Mouse (Mus musculus) hindbrain, embryonic 16.5 days (tissue): ENCODE measurements around the gene Patj. TPM values are rescaled to one million over a fixed set of nuclear protein-coding genes. Genes with fewer than 3 reads are reported as not detected.
A peak's percentile ranks its signal among the peaks of the same experiment; 100 is the strongest.

Source experiments
- ATAC-seq: fragments of 200-750 bp; cut with Nextera tagmentation; 2 replicates; pipeline ENCODE4 v1.8.0; 2017; ENCODE audit warnings: moderate TSS enrichment, moderate library complexity
- H3K27ac ChIP-seq: fragments of 300-500 bp; sonication (generic); 2 replicates; pipeline ENCODE4 v1.5.1; 2014; ENCODE audit warnings: low read depth, mild to moderate bottlenecking, control low read depth, low read length, moderate library complexity
- H3K27me3 ChIP-seq: fragments of 300-500 bp; sonication (generic); replicated peaks from 2 replicates; pipeline ENCODE4 v1.6.1; 2014; ENCODE audit warnings: low read length; ENCODE audit not compliant: control insufficient read depth, insufficient read depth
- H3K36me3 ChIP-seq: fragments of 300-500 bp; sonication (generic); 2 replicates; pipeline ENCODE4 v1.6.1; 2014; ENCODE audit warnings: mild to moderate bottlenecking, low read length, moderate library complexity, mixed read lengths; ENCODE audit not compliant: control insufficient read depth, insufficient read depth
- H3K4me1 ChIP-seq: fragments of 300-500 bp; sonication (generic); 2 replicates; pipeline ENCODE4 v1.6.1; 2014; ENCODE audit warnings: low read depth, low read length; ENCODE audit not compliant: control insufficient read depth, insufficient read depth
- H3K4me2 ChIP-seq: fragments of 300-500 bp; sonication (generic); 2 replicates; pipeline ENCODE4 v1.6.1; 2014; ENCODE audit warnings: mild to moderate bottlenecking, low read length, control low read depth, moderate library complexity
- H3K4me3 ChIP-seq: fragments of 300-500 bp; sonication (generic); 2 replicates; pipeline ENCODE4 v1.5.1; 2014; ENCODE audit warnings: mild to moderate bottlenecking, low read length, control low read depth, moderate library complexity
- H3K9ac ChIP-seq: fragments of 300-500 bp; sonication (generic); 2 replicates; pipeline ENCODE4 v1.6.1; 2014; ENCODE audit warnings: low read depth, mild to moderate bottlenecking, control low read depth, low read length, moderate library complexity
- H3K9me3 ChIP-seq: fragments of 300-500 bp; sonication (generic); 2 replicates; pipeline ENCODE4 v1.6.1; 2014; ENCODE audit warnings: mild to moderate bottlenecking, low read length, moderate library complexity; ENCODE audit not compliant: control insufficient read depth
- WGBS: fragments of 180-500 bp; shearing (Covaris S2); extraction: QIAGEN DNeasy Blood & Tissue Kit; methylation state at CpG from one replicate; pipeline ENCODE4 v1.1.7; 2014; 5-methylcytosine and 5-hydroxymethylcytosine counted together
- polyA plus RNA-seq: library from polyadenylated mRNA; unstranded; fragments of >200 nt; fragmentation: Nextera tagmentation; extraction: Ambion mirVana; gene quantifications from 2 replicates; pipeline ENCODE4 v1.2.1, GENCODE M21; 2015

Gene Patj
- polyA plus RNA-seq, 1 experiment from 2014 or later: 8.7 TPM

DNA sequence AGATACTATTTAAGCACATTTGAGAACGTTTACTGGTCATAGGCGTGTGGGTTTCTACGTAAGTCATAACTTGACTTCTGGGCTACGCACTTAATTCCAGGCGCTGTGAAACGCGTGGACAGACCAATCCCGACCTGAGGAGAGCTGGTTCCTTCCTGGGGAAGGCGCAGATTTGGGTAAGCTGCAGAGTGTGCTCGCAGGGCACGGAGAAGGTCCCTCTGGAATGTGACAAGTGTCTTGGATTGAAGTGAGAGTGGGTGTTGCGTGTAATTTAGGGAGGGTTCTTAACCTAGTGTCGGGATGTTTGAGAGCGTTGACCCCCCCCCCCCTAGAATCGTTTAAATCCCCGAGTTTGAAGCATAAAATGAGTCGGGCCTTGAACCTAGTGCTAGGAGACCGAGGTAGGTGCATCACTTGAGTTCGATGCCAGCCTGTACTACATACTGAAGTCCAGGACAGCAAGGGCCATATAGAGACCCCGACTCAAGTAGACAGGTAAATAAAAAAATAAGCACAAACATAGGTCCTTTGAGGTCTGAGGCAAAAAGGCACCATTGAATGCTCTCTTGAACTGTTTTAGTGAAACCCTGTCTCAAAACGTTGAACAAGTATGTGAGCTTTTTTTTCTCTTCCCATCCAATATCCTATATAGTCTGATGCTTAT is 331.8 kb downstream of the Patj start:
- ATAC-seq: no peak
- WGBS: 4% methylated on average over 21 of the region's 21 CpGs
- H3K9me3 ChIP-seq: no peaks in the 10 kb centered on the region
- H3K36me3 ChIP-seq: no peaks in the 10 kb centered on the region
- peaks cover 10% of the 10 kb centered on the region for H3K27me3 ChIP-seq
- peaks cover 9% of the 10 kb centered on the region for H3K4me1 ChIP-seq
- H3K4me3 ChIP-seq: no peak overlapping the region; the same call in 1 of the 2 replicates
- no peak overlapping the region for H3K9ac ChIP-seq
- H3K27ac ChIP-seq: no peak overlapping the region
- H3K4me2 ChIP-seq: peak overlapping the region; percentile 49

DNA sequence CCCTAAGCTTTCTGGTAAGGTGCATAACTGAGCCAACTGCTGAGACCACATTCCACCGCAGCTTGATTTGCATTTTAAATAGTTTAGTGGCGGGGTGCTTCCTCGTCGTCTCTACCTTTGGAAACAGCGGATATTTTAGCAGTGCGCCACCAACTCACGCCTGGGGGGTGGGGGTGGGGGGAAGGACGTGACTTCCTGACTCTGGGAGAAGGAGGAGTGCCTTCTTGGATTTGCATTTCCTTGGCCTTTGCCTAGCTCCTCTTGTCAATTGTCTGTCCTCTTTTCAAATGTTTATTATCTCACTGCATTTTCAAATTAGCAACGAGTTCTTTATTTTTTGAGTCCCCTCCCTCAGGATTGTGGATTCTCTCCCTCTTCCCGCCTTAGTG is 332.4 kb downstream of the Patj start:
- Histone ChIP-seq H3K4me3 (peak overlapping the region; percentile 17), H3K9me3 (no peaks in the 10 kb centered on the region), H3K9ac (no peak overlapping the region), H3K27me3 (peaks cover 10% of the 10 kb centered on the region), H3K36me3 (no peaks in the 10 kb centered on the region), H3K4me2 (peak overlapping the region; percentile 49), H3K27ac (no peak overlapping the region), H3K4me1 (peaks cover 9% of the 10 kb centered on the region)
- WGBS: 3% methylated on average over 10 of the region's 10 CpGs
- ATAC-seq: no peak; the same call in 1 of the 2 replicates

DNA sequence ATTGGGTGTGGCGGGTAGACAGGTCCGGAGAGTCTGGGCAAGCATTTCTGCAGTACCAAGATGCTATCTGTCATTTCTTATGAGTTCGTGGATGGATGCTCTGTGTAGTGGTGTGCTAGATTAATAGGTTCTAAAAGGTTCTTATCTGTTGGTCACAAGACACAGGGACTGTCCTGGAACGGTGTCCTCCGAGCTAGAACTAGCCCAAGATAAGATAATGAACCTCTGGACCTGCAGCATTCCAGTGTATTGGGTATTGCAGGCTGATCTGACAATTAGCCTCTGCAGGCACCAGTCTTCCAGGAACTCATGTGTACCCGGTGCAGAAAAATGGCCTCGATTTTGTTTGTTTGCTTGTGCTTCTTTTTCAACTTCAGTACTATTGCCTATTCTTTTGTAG is 333.1 kb downstream of the Patj start:
- Histone ChIP-seq H3K9ac (no peak overlapping the region), H3K4me3 (no peak overlapping the region), H3K36me3 (no peaks in the 10 kb centered on the region), H3K4me1 (peaks cover 9% of the 10 kb centered on the region), H3K9me3 (no peaks in the 10 kb centered on the region), H3K27me3 (peaks cover 10% of the 10 kb centered on the region), H3K4me2 (no peak overlapping the region), H3K27ac (no peak overlapping the region)
- WGBS: 53% methylated on average over 7 of the region's 7 CpGs
- no peak for ATAC-seq

DNA sequence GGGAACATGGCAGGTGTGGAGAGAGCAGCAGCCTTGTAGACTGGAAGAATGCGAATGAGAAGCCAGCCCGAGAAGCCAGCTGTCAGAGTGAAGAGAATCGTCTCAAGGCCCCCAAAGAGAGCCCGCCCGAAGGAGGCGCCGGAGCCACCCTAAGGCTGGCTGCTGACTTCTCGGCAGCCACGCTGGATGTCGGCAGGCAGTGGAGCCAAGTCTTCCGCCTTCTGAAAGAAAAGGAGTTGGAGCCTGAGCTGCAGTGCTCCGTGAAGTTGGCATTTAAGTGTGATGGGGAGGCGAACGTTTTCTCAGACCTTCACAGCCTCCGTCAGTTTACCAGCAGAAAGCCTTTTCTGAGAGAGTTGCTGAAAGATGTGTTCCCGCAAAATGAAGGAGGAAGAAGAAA is 338.1 kb downstream of the Patj start:
- Histone ChIP-seq H3K4me2 (no peak overlapping the region), H3K4me3 (no peak overlapping the region), H3K9me3 (no peaks in the 10 kb centered on the region), H3K4me1 (no peaks in the 10 kb centered on the region), H3K9ac (no peak overlapping the region), H3K36me3 (no peaks in the 10 kb centered on the region), H3K27me3 (peaks cover 2% of the 10 kb centered on the region), H3K27ac (no peak overlapping the region)
- ATAC-seq: no peak
- 91% methylated on average over 16 of the region's 16 CpGs for WGBS

DNA sequence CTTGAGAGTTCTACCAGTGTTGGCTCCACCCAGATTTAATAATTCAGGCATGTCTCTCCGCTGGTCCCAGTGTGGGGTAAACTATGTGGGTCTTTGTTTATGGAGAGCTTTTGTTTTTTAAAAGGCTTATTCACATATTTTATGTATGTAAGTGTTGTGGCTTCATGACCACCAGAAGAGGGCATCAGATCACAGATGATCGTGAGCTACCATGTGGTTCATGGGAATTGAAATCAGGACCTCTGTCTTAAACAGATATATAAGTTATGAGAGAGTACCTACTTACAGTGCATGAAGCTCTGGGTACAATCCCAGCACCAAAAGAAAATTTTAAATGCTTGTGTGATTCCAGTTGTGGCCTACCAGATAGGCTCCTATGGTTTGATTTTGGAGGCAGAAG is 344.2 kb downstream of the Patj start:
- peak; percentile 48; the same call in 1 of the 2 replicates for ATAC-seq
- 33% methylated on average over 2 of the region's 2 CpGs for WGBS
- H3K27ac ChIP-seq: no peak overlapping the region
- H3K4me2 ChIP-seq: no peak overlapping the region
- no peak overlapping the region for H3K9ac ChIP-seq
- no peaks in the 10 kb centered on the region for H3K4me1 ChIP-seq
- no peaks in the 10 kb centered on the region for H3K27me3 ChIP-seq
- no peak overlapping the region for H3K4me3 ChIP-seq
- H3K9me3 ChIP-seq: no peaks in the 10 kb centered on the region
- H3K36me3 ChIP-seq: no peaks in the 10 kb centered on the region

DNA sequence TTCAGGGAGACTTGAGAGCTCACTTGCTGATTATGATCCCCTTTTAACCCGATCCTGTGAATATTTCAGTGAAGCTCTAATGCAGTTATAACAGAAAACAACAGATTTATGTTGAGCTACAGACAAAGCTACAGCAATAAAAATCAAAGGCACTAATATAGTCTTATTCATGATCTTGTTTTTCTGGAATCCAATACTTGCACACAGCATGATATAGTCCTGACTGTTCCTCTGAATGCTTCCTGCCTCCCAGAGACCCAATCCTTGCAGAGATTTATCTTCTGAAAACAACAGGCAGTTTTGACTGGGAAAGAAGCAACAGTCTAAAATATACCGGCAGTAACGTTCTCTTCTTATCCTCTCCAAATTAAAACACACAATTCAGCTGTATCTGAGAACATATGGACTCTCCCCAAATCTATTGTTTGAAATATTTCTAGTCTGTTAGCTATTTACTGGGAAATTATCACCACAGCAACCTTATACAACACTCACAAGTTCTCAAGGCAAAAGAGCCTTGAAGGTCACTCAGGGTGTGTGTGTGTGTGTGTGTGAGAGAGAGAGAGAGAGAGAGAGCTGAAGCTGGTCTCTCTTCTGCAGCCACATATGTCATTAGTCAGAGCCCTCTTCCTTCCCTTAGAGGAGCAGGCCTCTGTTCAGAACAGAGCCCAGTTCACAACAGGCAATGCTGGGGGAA is 347.8 kb downstream of the Patj start:
- H3K27ac ChIP-seq: no peak overlapping the region
- WGBS: 66% methylated on average over 3 of the region's 3 CpGs
- H3K4me1 ChIP-seq: no peaks in the 10 kb centered on the region
- no peak overlapping the region for H3K4me3 ChIP-seq
- no peaks in the 10 kb centered on the region for H3K36me3 ChIP-seq
- H3K9me3 ChIP-seq: no peaks in the 10 kb centered on the region
- H3K27me3 ChIP-seq: no peaks in the 10 kb centered on the region
- no peak overlapping the region for H3K9ac ChIP-seq
- ATAC-seq: no peak
- H3K4me2 ChIP-seq: no peak overlapping the region

DNA sequence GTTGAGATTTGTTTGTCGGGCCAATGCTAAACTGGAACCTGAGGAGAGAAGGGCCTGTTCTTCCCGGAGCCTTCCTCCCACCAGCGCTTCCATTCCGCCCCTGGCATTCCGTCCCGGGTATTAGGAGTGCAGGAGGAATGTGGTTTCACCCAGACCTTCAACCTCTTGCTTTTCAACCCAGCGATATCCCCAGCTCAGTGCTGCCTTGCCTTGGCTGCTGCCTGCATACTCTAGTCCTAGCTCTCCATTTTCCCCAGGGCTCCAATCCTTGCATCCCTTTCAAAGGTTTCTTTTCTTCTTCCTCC is 348.3 kb downstream of the Patj start:
- ATAC-seq: no peak
- Histone ChIP-seq H3K27ac (no peak overlapping the region), H3K4me1 (no peaks in the 10 kb centered on the region), H3K36me3 (no peaks in the 10 kb centered on the region), H3K27me3 (no peaks in the 10 kb centered on the region), H3K4me3 (no peak overlapping the region), H3K9me3 (no peaks in the 10 kb centered on the region), H3K4me2 (no peak overlapping the region), H3K9ac (no peak overlapping the region)
- 24% methylated on average over 7 of the region's 7 CpGs for WGBS

DNA sequence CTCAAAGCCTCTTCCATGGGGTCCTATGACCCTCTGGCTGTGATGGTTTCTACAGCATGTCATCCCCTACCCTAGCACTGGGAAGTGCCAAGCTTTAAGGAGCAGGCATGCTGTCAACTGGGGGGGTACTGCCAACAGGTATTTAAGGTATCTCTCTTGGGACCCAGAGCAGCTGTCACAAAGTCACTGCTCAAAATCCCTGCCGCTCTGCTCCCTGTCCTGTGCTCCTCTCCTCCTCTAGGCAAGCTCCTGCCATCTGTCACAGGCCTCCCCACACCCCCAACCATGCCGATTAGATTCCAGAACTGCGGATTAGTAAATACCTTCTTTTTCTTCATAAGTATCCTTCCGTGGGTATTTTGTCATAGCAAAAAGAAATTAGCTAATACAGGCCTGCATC is 358.9 kb downstream of the Patj start:
- WGBS: 69% methylated on average over 4 of the region's 4 CpGs
- Histone ChIP-seq H3K9me3 (no peaks in the 10 kb centered on the region), H3K4me1 (peaks cover 9% of the 10 kb centered on the region), H3K27me3 (no peaks in the 10 kb centered on the region), H3K4me2 (no peak overlapping the region), H3K27ac (no peak overlapping the region), H3K4me3 (no peak overlapping the region), H3K9ac (no peak overlapping the region), H3K36me3 (no peaks in the 10 kb centered on the region)
- no peak for ATAC-seq

DNA sequence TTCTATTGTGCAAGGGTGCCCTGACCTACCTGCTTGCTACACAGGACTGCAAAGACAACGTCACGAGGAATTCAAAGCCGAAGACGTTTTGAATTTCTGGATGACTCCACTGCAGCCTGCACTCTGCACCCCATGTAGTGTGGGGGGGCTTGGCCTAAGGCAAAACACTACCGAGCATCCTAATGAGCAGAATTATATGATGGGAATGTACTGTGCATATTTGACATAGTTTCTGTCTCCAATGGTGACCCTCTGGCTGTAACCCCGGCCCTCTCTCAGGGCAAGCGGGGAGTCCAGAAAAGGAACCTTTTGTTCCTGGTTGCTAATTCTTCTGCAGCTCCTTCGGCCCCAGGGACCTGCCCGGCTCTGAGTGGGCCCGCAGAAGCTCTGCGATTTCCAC is 360.6 kb downstream of the Patj start:
- no peak overlapping the region for H3K4me2 ChIP-seq
- ATAC-seq: no peak
- H3K4me3 ChIP-seq: no peak overlapping the region
- no peaks in the 10 kb centered on the region for H3K9me3 ChIP-seq
- H3K36me3 ChIP-seq: no peaks in the 10 kb centered on the region
- no peak overlapping the region for H3K27ac ChIP-seq
- H3K4me1 ChIP-seq: peaks cover 9% of the 10 kb centered on the region
- peak overlapping the region; percentile 11; the same call in 1 of the 2 replicates for H3K9ac ChIP-seq
- WGBS: 21% methylated on average over 11 of the region's 11 CpGs
- H3K27me3 ChIP-seq: no peaks in the 10 kb centered on the region
